Mouse (Mus musculus): ENCODE data around the gene Wdhd1. TPM values are rescaled to one million over a fixed set of nuclear protein-coding genes. Genes with fewer than 3 reads are reported as not detected.

The Wdhd1 gene
- polyA plus RNA-seq, 1 experiment from 2014 or later = 14.5 TPM

- 63% methylated on average over 5 of the region's 5 CpGs for WGBS
- ATAC-seq = no peak
These were observed 42.0 kb downstream of the Wdhd1 start for GRCm38 (mm10) chr14:47234526-47235250.

GRCm38 (mm10) chr14:47234032-47234431 is 42.6 kb downstream of the Wdhd1 start:
- WGBS = 96% methylated on average over 3 of the region's 3 CpGs

More at GRCm38 (mm10) chr14:47234526-47235250, 42.0 kb downstream of the Wdhd1 start:
- Histone ChIP-seq H3K36me3 (ENCODE audit: control insufficient read depth, insufficient read depth, low read length) (no peaks in the 10 kb centered on the region), H3K9ac (ENCODE audit: low read depth, low read length) (no peak overlapping the region), H3K27ac (ENCODE audit: low read length) (no peak overlapping the region), H3K4me1 (ENCODE audit: control insufficient read depth, insufficient read depth, low read length) (no peaks in the 10 kb centered on the region), H3K4me3 (ENCODE audit: low read depth, low read length) (no peak overlapping the region), H3K27me3 (ENCODE audit: control insufficient read depth, insufficient read depth, low read depth, low read length) (no peaks in the 10 kb centered on the region), H3K4me2 (ENCODE audit: low read length) (no peak overlapping the region), H3K9me3 (replicated peaks; ENCODE audit: control insufficient read depth, low read length, poor library complexity, severe bottlenecking) (no peaks in the 10 kb centered on the region)

GRCm38 (mm10) chr14:47233602-47234001 is 43.1 kb downstream of the Wdhd1 start:
- H3K27ac ChIP-seq (ENCODE audit: low read length) = no peak overlapping the region
- ATAC-seq = no peak
- H3K4me2 ChIP-seq (ENCODE audit: low read length) = no peak overlapping the region
- 89% methylated on average over 2 of the region's 2 CpGs for WGBS
- H3K27me3 ChIP-seq (ENCODE audit: control insufficient read depth, insufficient read depth, low read depth, low read length) = no peaks in the 10 kb centered on the region
- no peaks in the 10 kb centered on the region for H3K4me1 ChIP-seq (ENCODE audit: control insufficient read depth, insufficient read depth, low read length)
- no peak overlapping the region for H3K4me3 ChIP-seq (ENCODE audit: low read depth, low read length)
- no peak overlapping the region for H3K9ac ChIP-seq (ENCODE audit: low read depth, low read length)
- H3K36me3 ChIP-seq (ENCODE audit: control insufficient read depth, insufficient read depth, low read length) = no peaks in the 10 kb centered on the region
- H3K9me3 ChIP-seq (replicated peaks; ENCODE audit: control insufficient read depth, low read length, poor library complexity, severe bottlenecking) = no peaks in the 10 kb centered on the region

More at GRCm38 (mm10) chr14:47234032-47234431, 42.6 kb downstream of the Wdhd1 start:
- Histone ChIP-seq H3K9ac (ENCODE audit: low read depth, low read length) (no peak overlapping the region), H3K27me3 (ENCODE audit: control insufficient read depth, insufficient read depth, low read depth, low read length) (no peaks in the 10 kb centered on the region), H3K4me2 (ENCODE audit: low read length) (no peak overlapping the region), H3K9me3 (replicated peaks; ENCODE audit: control insufficient read depth, low read length, poor library complexity, severe bottlenecking) (no peaks in the 10 kb centered on the region), H3K27ac (ENCODE audit: low read length) (no peak overlapping the region), H3K4me1 (ENCODE audit: control insufficient read depth, insufficient read depth, low read length) (no peaks in the 10 kb centered on the region), H3K4me3 (ENCODE audit: low read depth, low read length) (no peak overlapping the region), H3K36me3 (ENCODE audit: control insufficient read depth, insufficient read depth, low read length) (no peaks in the 10 kb centered on the region)
- no peak for ATAC-seq

GRCm38 (mm10) chr14:47229796-47230376 is 46.8 kb downstream of the Wdhd1 start:
- no peaks in the 10 kb centered on the region for H3K36me3 ChIP-seq (ENCODE audit: control insufficient read depth, insufficient read depth, low read length)
- H3K4me1 ChIP-seq (ENCODE audit: control insufficient read depth, insufficient read depth, low read length) = no peaks in the 10 kb centered on the region
- H3K9ac ChIP-seq (ENCODE audit: low read depth, low read length) = no peak overlapping the region
- ATAC-seq = no peak
- no peaks in the 10 kb centered on the region for H3K9me3 ChIP-seq (replicated peaks; ENCODE audit: control insufficient read depth, low read length, poor library complexity, severe bottlenecking)
- no peak overlapping the region for H3K4me2 ChIP-seq (ENCODE audit: low read length)
- no peak overlapping the region for H3K4me3 ChIP-seq (ENCODE audit: low read depth, low read length)
- H3K27me3 ChIP-seq (ENCODE audit: control insufficient read depth, insufficient read depth, low read depth, low read length) = no peaks in the 10 kb centered on the region
- H3K27ac ChIP-seq (ENCODE audit: low read length) = no peak overlapping the region
- 83% methylated on average over 11 of the region's 11 CpGs for WGBS

- H3K4me3 ChIP-seq (ENCODE audit: low read depth, low read length) = no peak overlapping the region
- no peak overlapping the region for H3K27ac ChIP-seq (ENCODE audit: low read length)
- no peak for ATAC-seq
- no peaks in the 10 kb centered on the region for H3K27me3 ChIP-seq (ENCODE audit: control insufficient read depth, insufficient read depth, low read depth, low read length)
- no peaks in the 10 kb centered on the region for H3K36me3 ChIP-seq (ENCODE audit: control insufficient read depth, insufficient read depth, low read length)
- H3K4me2 ChIP-seq (ENCODE audit: low read length) = no peak overlapping the region
- H3K4me1 ChIP-seq (ENCODE audit: control insufficient read depth, insufficient read depth, low read length) = no peaks in the 10 kb centered on the region
- H3K9ac ChIP-seq (ENCODE audit: low read depth, low read length) = no peak overlapping the region
- no peaks in the 10 kb centered on the region for H3K9me3 ChIP-seq (replicated peaks; ENCODE audit: control insufficient read depth, low read length, poor library complexity, severe bottlenecking)
- 90% methylated on average over 8 of the region's 8 CpGs for WGBS
These were observed 50.7 kb downstream of the Wdhd1 start for GRCm38 (mm10) chr14:47225931-47226330.

GRCm38 (mm10) chr14:47224476-47225325 is 52.0 kb downstream of the Wdhd1 start:
- H3K4me2 ChIP-seq (ENCODE audit: low read length) = no peak overlapping the region
- WGBS = 79% methylated on average over 10 of the region's 10 CpGs
- no peak overlapping the region for H3K9ac ChIP-seq (ENCODE audit: low read depth, low read length)
- H3K36me3 ChIP-seq (ENCODE audit: control insufficient read depth, insufficient read depth, low read length) = no peaks in the 10 kb centered on the region
- no peaks in the 10 kb centered on the region for H3K4me1 ChIP-seq (ENCODE audit: control insufficient read depth, insufficient read depth, low read length)
- no peak for ATAC-seq
- no peak overlapping the region for H3K27ac ChIP-seq (ENCODE audit: low read length)
- H3K9me3 ChIP-seq (replicated peaks; ENCODE audit: control insufficient read depth, low read length, poor library complexity, severe bottlenecking) = no peaks in the 10 kb centered on the region
- no peak overlapping the region for H3K4me3 ChIP-seq (ENCODE audit: low read depth, low read length)
- no peaks in the 10 kb centered on the region for H3K27me3 ChIP-seq (ENCODE audit: control insufficient read depth, insufficient read depth, low read depth, low read length)

- no peak overlapping the region for H3K4me2 ChIP-seq (ENCODE audit: low read length)
- H3K27ac ChIP-seq (ENCODE audit: low read length) = no peak overlapping the region
- H3K27me3 ChIP-seq (ENCODE audit: control insufficient read depth, insufficient read depth, low read depth, low read length) = no peaks in the 10 kb centered on the region
- 81% methylated on average over 11 of the region's 11 CpGs for WGBS
- H3K9me3 ChIP-seq (replicated peaks; ENCODE audit: control insufficient read depth, low read length, poor library complexity, severe bottlenecking) = no peaks in the 10 kb centered on the region
- no peak overlapping the region for H3K9ac ChIP-seq (ENCODE audit: low read depth, low read length)
- H3K36me3 ChIP-seq (ENCODE audit: control insufficient read depth, insufficient read depth, low read length) = no peaks in the 10 kb centered on the region
- no peaks in the 10 kb centered on the region for H3K4me1 ChIP-seq (ENCODE audit: control insufficient read depth, insufficient read depth, low read length)
- ATAC-seq = no peak
- H3K4me3 ChIP-seq (ENCODE audit: low read depth, low read length) = no peak overlapping the region
These were observed 53.8 kb downstream of the Wdhd1 start for GRCm38 (mm10) chr14:47222631-47223450.

DNA sequence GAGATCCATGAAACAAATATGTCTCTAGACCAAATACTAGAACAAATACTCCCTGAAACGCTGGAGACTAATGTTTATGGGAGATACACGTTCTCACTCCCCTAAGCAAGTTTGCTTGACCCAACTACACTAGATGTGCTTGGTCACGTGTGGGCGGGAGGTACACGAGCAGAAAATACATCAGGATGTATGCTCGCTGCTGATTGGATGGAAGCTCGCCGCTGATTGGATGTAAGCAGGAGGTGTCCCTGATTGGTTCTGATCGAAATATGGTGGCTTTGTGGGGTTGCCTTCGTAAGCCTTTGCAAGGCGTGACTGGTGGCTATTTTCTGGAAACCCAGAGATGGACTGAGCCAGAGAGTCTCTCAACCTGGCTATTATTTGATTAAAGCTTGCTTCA is 55.1 kb downstream of the Wdhd1 start:
- H3K9me3 ChIP-seq (replicated peaks; ENCODE audit: control insufficient read depth, low read length, poor library complexity, severe bottlenecking) = no peaks in the 10 kb centered on the region
- 89% methylated on average over 11 of the region's 11 CpGs for WGBS
- no peak overlapping the region for H3K4me2 ChIP-seq (ENCODE audit: low read length)

More for the DNA sequence above, 55.1 kb downstream of the Wdhd1 start:
- no peak for ATAC-seq
- Histone ChIP-seq H3K4me3 (ENCODE audit: low read depth, low read length) (no peak overlapping the region), H3K27ac (ENCODE audit: low read length) (no peak overlapping the region), H3K9ac (ENCODE audit: low read depth, low read length) (no peak overlapping the region), H3K36me3 (ENCODE audit: control insufficient read depth, insufficient read depth, low read length) (no peaks in the 10 kb centered on the region), H3K27me3 (ENCODE audit: control insufficient read depth, insufficient read depth, low read depth, low read length) (no peaks in the 10 kb centered on the region), H3K4me1 (ENCODE audit: control insufficient read depth, insufficient read depth, low read length) (no peaks in the 10 kb centered on the region)
